Mouse (Mus musculus): ENCODE measurements around the gene Ccnf.

Gene Ccnf

DNA sequence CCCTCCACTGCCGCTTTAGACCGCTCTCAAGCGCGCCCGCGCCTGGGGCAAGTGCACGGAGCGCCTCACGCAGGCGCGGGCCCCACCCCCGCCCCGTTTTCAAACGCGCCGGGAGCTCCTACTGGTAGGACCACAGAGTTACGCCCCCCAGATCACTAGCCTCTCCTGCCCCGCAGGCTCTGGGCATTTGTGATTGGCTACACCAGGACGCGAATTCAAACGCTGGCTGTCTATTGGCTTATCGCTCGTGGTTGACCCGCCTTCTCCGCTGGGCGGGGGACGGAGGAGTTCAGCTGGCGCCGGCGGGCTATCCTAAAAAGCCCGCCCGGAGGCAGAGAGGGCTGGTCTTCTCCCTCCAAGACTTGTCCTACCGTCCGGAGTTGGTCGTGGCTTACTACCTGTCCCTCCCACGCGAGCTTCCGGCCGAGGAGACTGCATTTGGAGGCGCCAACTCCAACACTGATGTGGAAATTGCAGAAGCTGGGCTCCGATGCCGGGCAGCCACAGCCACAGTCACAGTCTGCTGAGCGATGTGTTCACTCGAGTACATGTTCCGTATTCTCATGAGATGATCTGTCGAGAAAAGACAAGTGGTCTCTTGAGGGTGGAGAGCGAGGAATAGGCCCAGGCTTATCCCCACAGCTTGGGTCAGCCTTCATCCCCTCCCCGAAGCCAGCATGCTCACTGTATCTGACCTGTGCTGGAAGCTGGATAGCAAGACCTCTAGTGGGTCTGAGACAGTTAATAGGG, at the start of gene Ccnf:
Gene Ccnf (minus strand): TSS at position 165 of the 750 bp plus-strand sequence.
- DNase-seq (ENCODE audit: low spot score in 2 of 2) = peak; percentile 95 to 97

DNA sequence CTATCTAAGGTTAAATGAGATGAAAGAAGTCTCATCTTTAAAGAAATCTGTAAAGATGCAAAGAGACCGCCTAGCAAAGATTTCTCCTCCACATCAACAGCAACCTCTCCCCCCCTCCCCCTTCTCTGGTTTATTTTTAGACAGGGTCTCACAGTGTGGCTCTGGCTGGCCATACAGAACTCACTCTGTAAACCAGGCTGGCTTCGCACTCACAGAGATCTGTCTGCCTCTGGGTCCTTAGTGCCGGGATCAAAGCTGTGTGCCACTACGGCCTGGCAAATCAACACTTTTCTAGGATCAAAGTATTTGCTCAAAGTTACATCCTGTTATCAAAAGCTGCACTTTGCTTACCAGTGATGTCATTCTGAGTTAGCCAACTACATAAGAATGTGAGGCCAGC, 49.4 kb upstream of the Ccnf start:
- no peak for DNase-seq (ENCODE audit: low spot score in 2 of 2)

GRCm38 (mm10) chr17:24289338-24289737, 38.1 kb upstream of the Ccnf start:
- DNase-seq (ENCODE audit: low spot score in 2 of 2) = no peak

- DNase-seq (ENCODE audit: low spot score in 2 of 2) = no peak
Observed at GRCm38 (mm10) chr17:24288477-24288876, 37.2 kb upstream of the Ccnf start.

GRCm38 (mm10) chr17:24285680-24286079, 34.4 kb upstream of the Ccnf start:
- DNase-seq (ENCODE audit: low spot score in 2 of 2) = no peak

- DNase-seq (ENCODE audit: low spot score in 2 of 2) = no peak
Observed at GRCm38 (mm10) chr17:24283266-24283818, 32.1 kb upstream of the Ccnf start.

- DNase-seq (ENCODE audit: low spot score in 2 of 2) = no peak
Observed at GRCm38 (mm10) chr17:24282637-24283036, 31.4 kb upstream of the Ccnf start.

- no peak for DNase-seq (ENCODE audit: low spot score in 2 of 2)
Observed at GRCm38 (mm10) chr17:24279907-24280306, 28.6 kb upstream of the Ccnf start.

DNA sequence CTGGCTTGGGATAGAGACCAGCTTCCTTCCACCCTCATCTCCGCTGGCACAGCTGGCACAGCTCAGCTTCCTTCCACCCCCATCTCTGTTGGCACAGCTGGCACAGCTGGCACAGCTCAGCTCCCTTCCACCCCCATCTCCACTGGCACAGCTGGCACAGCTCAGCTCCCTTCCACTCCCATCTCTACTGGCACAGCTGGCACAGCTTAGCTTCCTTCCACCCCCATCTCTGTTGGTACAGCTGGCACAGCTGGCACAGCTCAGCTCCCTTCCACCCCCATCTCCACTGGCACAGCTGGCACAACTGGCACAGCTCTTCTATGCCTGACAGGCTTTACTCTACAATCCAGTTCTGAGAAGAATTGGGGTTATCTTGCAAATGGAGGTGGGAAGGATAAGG, 15.8 kb upstream of the Ccnf start:
- DNase-seq (ENCODE audit: low spot score in 2 of 2) = no peak

DNA sequence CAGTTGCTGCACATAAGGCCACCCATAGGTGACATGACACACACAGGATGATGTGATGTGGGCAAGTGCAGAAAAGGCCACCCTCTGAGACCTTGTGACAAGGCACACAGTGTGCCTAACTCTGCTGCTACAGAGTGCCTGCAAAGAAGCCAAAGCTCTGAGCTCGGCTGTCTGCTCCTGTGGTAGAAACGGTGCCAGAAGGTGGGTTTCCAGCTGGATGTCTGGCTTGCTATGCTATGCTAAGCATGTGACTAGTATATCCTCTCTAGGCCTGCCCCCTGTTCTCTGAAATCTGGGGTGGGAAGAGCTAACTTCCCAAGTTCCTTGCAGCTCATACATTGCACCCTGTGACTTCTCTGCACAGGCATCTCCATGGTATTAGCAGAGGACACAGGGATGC, 13.5 kb upstream of the Ccnf start:
- DNase-seq (ENCODE audit: low spot score in 2 of 2) = no peak

DNA sequence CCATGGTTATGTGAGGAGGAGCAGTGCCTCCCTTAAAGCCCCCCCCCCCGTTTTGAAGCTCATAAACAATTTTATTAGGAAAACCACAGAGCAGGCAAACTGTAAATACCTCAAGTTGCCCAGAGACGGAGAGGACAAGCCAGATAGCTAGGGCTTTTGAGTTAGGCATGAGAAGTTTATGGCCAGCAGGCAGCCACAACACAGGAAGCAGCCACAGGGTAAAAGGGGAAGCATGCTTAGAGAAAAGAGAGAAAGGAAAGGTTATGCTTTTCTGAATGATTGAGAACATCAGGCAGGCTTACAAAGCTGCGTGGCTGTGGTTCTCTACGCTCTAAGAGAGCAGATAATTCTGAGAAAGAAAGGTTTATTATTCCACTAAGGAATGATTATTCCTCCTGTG, 9.2 kb upstream of the Ccnf start:
- no peak for DNase-seq (ENCODE audit: low spot score in 2 of 2)

DNA sequence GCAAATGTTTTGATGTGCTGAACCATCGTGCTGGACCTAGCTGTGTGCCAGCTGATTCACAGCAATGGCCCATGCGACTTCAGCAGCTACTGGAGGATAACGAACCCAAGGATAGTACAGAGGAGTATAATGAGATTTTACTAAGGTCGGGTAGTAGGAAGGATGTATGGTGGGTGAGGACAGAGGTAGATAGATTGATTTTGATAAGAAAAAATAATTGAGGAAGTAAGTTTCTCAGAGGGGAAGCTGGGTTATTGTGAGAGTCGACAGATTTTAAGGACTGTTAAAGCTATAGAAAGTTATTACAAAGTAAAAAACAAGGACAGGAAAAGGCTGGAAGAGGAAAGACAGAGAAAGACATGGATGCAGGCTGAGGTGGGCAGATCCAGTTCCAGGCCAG, 8.4 kb upstream of the Ccnf start:
- no peak for DNase-seq (ENCODE audit: low spot score in 2 of 2)

DNA sequence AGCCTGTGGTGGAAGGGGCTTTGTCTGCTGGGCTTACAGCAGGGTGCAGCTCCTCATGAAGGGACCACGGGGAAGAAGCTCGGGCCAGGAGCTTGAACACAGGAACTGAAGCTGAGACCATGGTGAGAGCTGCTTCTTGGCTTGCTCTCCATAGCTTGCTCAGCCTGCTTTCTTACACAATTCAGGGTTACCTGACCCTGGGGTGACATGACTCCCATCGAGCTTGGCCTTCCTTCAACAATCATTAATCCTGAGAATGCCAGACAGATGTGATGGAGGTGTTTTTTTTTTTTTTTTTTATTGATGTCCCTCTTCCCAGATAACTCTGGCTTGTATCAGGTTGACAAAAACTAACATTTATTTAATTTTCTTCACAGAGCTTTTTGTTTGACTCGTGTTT, 7.7 kb upstream of the Ccnf start:
- no peak for DNase-seq (ENCODE audit: low spot score in 2 of 2)

DNA sequence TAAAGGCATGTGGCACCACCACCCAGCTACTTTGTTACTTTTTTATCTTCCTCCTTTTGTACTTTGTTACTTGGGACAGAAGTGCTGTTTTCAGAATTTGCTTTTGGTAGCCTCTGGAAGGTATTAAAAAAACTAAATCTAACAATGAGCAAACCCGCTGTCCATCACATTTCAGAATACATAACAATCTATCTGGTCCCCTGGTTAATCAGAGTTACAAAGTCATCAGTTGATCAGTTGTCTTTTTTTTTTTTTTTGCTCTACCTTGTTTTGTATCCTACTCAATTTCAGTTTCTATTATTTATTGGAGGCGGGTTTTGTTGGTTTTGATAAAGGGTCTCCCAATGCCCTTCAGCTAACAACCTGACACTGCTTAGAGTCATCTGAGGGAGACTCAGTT, 1.0 kb upstream of the Ccnf start:
- no peak for DNase-seq (ENCODE audit: low spot score in 2 of 2)

DNA sequence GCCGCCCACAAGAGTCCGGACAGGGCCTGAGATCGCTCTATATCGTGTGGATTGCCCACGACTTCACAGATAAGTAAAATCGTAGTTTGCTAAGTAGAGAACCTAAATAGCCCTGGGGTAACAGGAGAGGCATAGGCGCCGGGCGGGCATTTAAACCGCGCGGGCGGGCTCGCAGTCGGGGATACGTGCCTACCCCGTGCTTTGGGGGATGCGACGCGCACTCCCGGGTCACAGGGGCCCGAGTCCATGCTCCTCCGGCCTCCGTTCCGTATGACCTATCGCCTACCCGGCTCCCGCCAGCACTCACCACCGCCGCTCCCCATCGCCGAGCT, 330 bp downstream of the Ccnf start:
- no peak for DNase-seq (ENCODE audit: low spot score in 2 of 2)

DNA sequence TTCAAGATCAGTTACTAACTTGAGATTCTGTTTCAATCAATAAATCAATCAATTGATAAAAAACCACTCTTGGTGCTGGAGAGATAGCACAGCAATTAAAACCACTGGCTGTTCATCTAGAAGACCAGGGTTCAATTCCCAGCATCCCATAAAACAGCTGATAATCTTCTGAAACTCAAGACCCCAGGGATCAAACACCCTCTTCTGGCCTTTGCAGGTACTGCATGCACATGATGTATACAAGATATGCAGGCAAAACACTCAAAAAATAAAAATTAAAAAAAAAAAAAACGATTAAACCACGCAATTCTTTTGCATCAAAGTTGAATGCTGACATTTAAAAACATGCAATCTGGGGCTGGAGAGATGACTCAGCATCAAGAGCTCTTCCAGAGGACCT, 2.6 kb downstream of the Ccnf start:
- peak in 1 of 2 experiments; percentile 35 for DNase-seq (ENCODE audit: low spot score in 2 of 2)

DNA sequence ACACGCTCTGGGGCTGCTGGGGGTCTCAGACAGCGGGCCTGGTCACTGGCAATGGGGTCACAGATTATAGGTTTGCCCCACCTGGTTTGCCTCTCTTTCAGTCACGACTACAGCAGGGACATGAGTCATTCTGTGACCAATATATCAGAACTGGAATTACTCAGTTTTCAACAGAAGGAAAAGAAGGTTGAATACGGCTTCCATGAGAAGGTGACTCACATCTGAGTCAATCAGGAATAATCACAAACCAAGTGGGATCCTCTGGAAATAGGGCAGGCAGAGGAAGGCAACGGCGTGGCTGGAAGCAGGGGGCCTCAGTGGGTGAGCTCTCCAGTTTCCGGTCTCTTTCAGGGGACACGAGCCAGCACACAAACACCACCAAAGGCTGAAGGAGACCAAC, 7.2 kb downstream of the Ccnf start:
- no peak for DNase-seq (ENCODE audit: low spot score in 2 of 2)

GRCm38 (mm10) chr17:24243311-24243969, 7.8 kb downstream of the Ccnf start:
- DNase-seq (ENCODE audit: low spot score in 2 of 2) = peak; percentile 36 to 61

- no peak for DNase-seq (ENCODE audit: low spot score in 2 of 2)
Observed at GRCm38 (mm10) chr17:24236921-24237320, 14.4 kb downstream of the Ccnf start.

GRCm38 (mm10) chr17:24236479-24236878, 14.8 kb downstream of the Ccnf start:
- DNase-seq (ENCODE audit: low spot score in 2 of 2) = no peak

DNA sequence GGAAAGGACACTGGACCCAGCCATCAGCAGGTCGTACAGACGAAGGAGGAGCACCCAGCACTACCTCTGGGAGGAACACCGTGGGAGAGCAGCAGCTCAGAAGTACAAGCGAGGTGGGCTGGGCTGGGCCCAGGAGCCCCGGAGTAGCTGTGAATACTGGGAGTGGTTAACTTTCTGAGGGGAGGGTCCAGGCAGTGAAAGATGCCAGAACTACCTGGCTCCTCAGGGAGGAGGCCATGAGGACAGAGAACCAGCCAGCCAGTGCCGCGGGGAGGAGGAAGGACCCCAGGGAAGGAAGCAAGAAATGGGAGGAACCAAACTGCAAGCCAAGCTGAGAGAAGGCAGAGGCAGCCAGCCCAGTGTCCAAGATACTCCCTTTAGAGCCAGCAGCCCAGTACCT, 23.3 kb downstream of the Ccnf start:
- no peak for DNase-seq (ENCODE audit: low spot score in 2 of 2)

DNA sequence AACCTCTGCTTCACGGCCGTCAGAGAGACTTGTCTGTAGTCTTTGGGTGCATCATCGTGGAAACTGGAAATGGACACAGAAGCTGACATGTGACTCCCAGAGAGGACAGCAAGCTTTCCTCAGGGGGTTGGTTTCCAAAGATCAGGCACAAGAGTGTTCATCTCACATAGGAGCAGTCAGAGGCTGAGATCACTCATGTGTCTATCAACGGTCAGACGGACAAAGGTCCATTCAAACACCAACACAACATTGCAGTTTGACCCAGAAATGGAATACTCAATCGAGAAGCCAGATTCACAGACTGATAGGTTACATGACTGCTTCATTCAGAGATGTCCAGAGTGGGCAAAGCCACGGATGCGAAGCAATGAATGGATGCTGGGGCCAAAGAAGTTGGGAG, 24.6 kb downstream of the Ccnf start:
- DNase-seq (ENCODE audit: low spot score in 2 of 2) = no peak

DNA sequence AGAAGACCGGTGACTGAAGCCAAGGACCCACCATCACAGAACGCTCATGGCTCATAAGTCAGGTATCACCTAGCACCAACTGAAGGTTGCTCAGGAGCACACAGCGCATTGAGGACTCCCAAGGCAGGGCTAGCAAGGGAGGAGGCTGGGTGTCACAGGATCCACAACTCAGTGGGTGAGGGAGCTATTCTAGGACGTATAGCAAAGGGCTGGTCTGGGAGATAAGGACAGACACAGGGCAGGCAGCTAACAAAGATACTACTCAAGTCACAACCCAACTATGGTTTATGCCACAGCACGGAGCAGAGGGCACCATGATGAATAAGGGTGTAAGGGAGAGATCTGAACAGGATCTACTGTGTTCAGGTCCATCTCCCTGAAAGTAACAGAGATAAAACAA, 25.4 kb downstream of the Ccnf start:
- no peak for DNase-seq (ENCODE audit: low spot score in 2 of 2)

Data from thymus, postnatal 10 days (tissue).